Mouse (Mus musculus) spleen, adult 12 weeks (tissue): ENCODE data around the gene Hmg20b.

Source experiments
- DNase-seq: peaks from one replicate; pipeline ENCODE4 v3.0.0; 2022; ENCODE audit warnings: low spot score

The Hmg20b gene

GRCm38 (mm10) chr10:81326858-81327257 is 23.4 kb downstream of the Hmg20b start:
- no peak for DNase-seq

- no peak for DNase-seq
Observed at GRCm38 (mm10) chr10:81325781-81326180, 24.5 kb downstream of the Hmg20b start.

GRCm38 (mm10) chr10:81325176-81325575 is 25.1 kb downstream of the Hmg20b start:
- DNase-seq: no peak

- no peak for DNase-seq
Observed at GRCm38 (mm10) chr10:81323791-81324530, 26.3 kb downstream of the Hmg20b start.

- no peak for DNase-seq
Observed at GRCm38 (mm10) chr10:81323141-81323775, 27.0 kb downstream of the Hmg20b start.

- DNase-seq: no peak
Observed at GRCm38 (mm10) chr10:81322444-81322843, 27.8 kb downstream of the Hmg20b start.

- DNase-seq: no peak
Observed at GRCm38 (mm10) chr10:81321436-81321835, 28.8 kb downstream of the Hmg20b start.

GRCm38 (mm10) chr10:81320550-81321347 is 29.5 kb downstream of the Hmg20b start, which contains the start of gene Cactin:
Gene Cactin (plus strand): TSS chr10:81321103.
- DNase-seq: peak; percentile 98

- no peak for DNase-seq
Observed at GRCm38 (mm10) chr10:81319741-81320549, 30.3 kb downstream of the Hmg20b start.

- DNase-seq: no peak
Observed at GRCm38 (mm10) chr10:81319330-81319699, 31.0 kb downstream of the Hmg20b start.

- no peak for DNase-seq
Observed at GRCm38 (mm10) chr10:81318589-81319329, 31.5 kb downstream of the Hmg20b start.

- DNase-seq: no peak
Observed at GRCm38 (mm10) chr10:81317273-81317672, 33.0 kb downstream of the Hmg20b start.

- DNase-seq: no peak
Observed at GRCm38 (mm10) chr10:81316338-81317060, 33.8 kb downstream of the Hmg20b start.

GRCm38 (mm10) chr10:81315587-81315986 is 34.7 kb downstream of the Hmg20b start:
- no peak for DNase-seq

- DNase-seq: no peak
Observed at GRCm38 (mm10) chr10:81314201-81314600, 36.1 kb downstream of the Hmg20b start.

- no peak for DNase-seq
Observed at GRCm38 (mm10) chr10:81313581-81313980, 36.7 kb downstream of the Hmg20b start.

- no peak for DNase-seq
Observed at GRCm38 (mm10) chr10:81309571-81309970, 40.7 kb downstream of the Hmg20b start.

- no peak for DNase-seq
Observed at GRCm38 (mm10) chr10:81306837-81307682, 43.2 kb downstream of the Hmg20b start.

GRCm38 (mm10) chr10:81306173-81306668 is 44.1 kb downstream of the Hmg20b start:
- DNase-seq: no peak
